Comparison of ENCODE assay signal across 8 mouse cellular contexts in the genomic region with DNA sequence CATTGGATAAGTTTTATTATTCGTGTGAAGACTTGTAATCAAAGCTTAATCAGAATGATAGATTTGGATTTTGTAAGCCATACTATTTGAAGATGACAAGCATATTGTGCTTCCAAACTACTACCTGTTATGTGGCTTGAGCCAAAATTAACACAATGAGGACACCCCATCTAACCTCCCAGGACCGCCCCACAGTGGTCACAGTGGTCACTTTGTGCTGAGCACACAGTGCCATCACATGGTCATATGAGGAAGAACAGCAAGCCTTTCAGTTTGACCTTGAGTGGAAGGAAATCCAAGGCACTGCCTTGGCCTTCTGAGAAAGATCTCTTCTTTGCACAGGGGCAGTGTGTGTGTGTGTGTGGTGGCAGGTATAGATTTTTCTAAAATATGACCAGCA.
DNase-seq lines count a peak whose midpoint lies in the region; ATAC-seq lines count a peak whose summit lies in the region.

No protein-coding gene starts in this region.

- no peak overlapping the region for H3K4me2 ChIP-seq in forebrain, embryonic 11.5 days (ENCODE audit: low read depth, low read length, severe bottlenecking)
- no peak overlapping the region for H3K4me2 ChIP-seq in forebrain, embryonic 16.5 days (ENCODE audit: low read length)
- H3K4me2 ChIP-seq in midbrain, embryonic 11.5 days, result no peak overlapping the region
- no peak overlapping the region for H3K4me2 ChIP-seq in midbrain, embryonic 15.5 days

- no peaks in the 10 kb centered on the region for H3K9me3 ChIP-seq in forebrain, embryonic 11.5 days (ENCODE audit: control insufficient read depth, low read length)
- no peaks in the 10 kb centered on the region for H3K9me3 ChIP-seq in forebrain, embryonic 16.5 days (ENCODE audit: control insufficient read depth, low read length)
- H3K9me3 ChIP-seq in midbrain, embryonic 11.5 days (ENCODE audit: control insufficient read depth, low read length), result no peaks in the 10 kb centered on the region
- no peaks in the 10 kb centered on the region for H3K9me3 ChIP-seq in midbrain, embryonic 15.5 days
- H3K9me3 ChIP-seq in embryonic facial prominence, embryonic 10.5 days, result no peaks in the 10 kb centered on the region

- H3K9ac ChIP-seq in forebrain, embryonic 11.5 days (ENCODE audit: low read length), result no peak overlapping the region
- H3K9ac ChIP-seq in forebrain, embryonic 16.5 days (replicated peaks; ENCODE audit: low read depth, low read length), result no peak overlapping the region
- no peak overlapping the region for H3K9ac ChIP-seq in midbrain, embryonic 11.5 days (ENCODE audit: low read length)
- H3K9ac ChIP-seq in midbrain, embryonic 15.5 days, result no peak overlapping the region

- H3K27me3 ChIP-seq in forebrain, embryonic 11.5 days (ENCODE audit: control insufficient read depth, insufficient read depth, low read length), result no peaks in the 10 kb centered on the region
- no peaks in the 10 kb centered on the region for H3K27me3 ChIP-seq in forebrain, embryonic 16.5 days (replicated peaks; ENCODE audit: control insufficient read depth, insufficient read depth, low read length)
- no peaks in the 10 kb centered on the region for H3K27me3 ChIP-seq in midbrain, embryonic 11.5 days (ENCODE audit: control insufficient read depth, insufficient read depth, low read length)
- no peaks in the 10 kb centered on the region for H3K27me3 ChIP-seq in midbrain, embryonic 15.5 days (replicated peaks)
- H3K27me3 ChIP-seq in embryonic facial prominence, embryonic 10.5 days (replicated peaks; ENCODE audit: low read depth, poor library complexity, severe bottlenecking), result no peaks in the 10 kb centered on the region

- no peak overlapping the region for H3K4me3 ChIP-seq in forebrain, embryonic 11.5 days (ENCODE audit: low read depth, low read length)
- no peak overlapping the region for H3K4me3 ChIP-seq in forebrain, embryonic 16.5 days (replicated peaks; ENCODE audit: low read length)
- H3K4me3 ChIP-seq in midbrain, embryonic 11.5 days (ENCODE audit: low read depth, low read length), result no peak overlapping the region
- H3K4me3 ChIP-seq in midbrain, embryonic 15.5 days, result no peak overlapping the region
- H3K4me3 ChIP-seq in embryonic facial prominence, embryonic 10.5 days, result no peak overlapping the region

- no peaks in the 10 kb centered on the region for H3K36me3 ChIP-seq in forebrain, embryonic 11.5 days (ENCODE audit: control insufficient read depth, insufficient read depth, low read length)
- no peaks in the 10 kb centered on the region for H3K36me3 ChIP-seq in forebrain, embryonic 16.5 days (ENCODE audit: control insufficient read depth, insufficient read depth)
- no peaks in the 10 kb centered on the region for H3K36me3 ChIP-seq in midbrain, embryonic 11.5 days (ENCODE audit: control insufficient read depth, insufficient read depth, low read length)
- no peaks in the 10 kb centered on the region for H3K36me3 ChIP-seq in midbrain, embryonic 15.5 days (replicated peaks)
- no peaks in the 10 kb centered on the region for H3K36me3 ChIP-seq in embryonic facial prominence, embryonic 10.5 days (replicated peaks)

- ATAC-seq in forebrain, embryonic 11.5 days (replicated peaks; ENCODE audit: low FRiP score), result peak; percentile 66; the same call in 1 of the 2 replicates
- ATAC-seq in forebrain, embryonic 16.5 days, result no peak
- peak; percentile 52; the same call in 1 of the 2 replicates for ATAC-seq in midbrain, embryonic 11.5 days (ENCODE audit: low FRiP score)
- no peak for ATAC-seq in midbrain, embryonic 15.5 days (replicated peaks)

- 61% methylated on average over 2 of the region's 2 CpGs for WGBS in forebrain, embryonic 11.5 days
- WGBS in forebrain, embryonic 16.5 days, result 55% methylated on average over 2 of the region's 2 CpGs
- WGBS in midbrain, embryonic 11.5 days, result 57% methylated on average over 2 of the region's 2 CpGs
- 68% methylated on average over 2 of the region's 2 CpGs for WGBS in midbrain, embryonic 15.5 days
- 59% methylated on average over 2 of the region's 2 CpGs for WGBS in embryonic facial prominence, embryonic 10.5 days

- H3K27ac ChIP-seq in forebrain, embryonic 11.5 days (ENCODE audit: low read depth, low read length), result no peak overlapping the region
- no peak overlapping the region for H3K27ac ChIP-seq in forebrain, embryonic 16.5 days (ENCODE audit: low read length)
- H3K27ac ChIP-seq in midbrain, embryonic 11.5 days (ENCODE audit: low read depth, low read length), result no peak overlapping the region
- no peak overlapping the region for H3K27ac ChIP-seq in midbrain, embryonic 15.5 days
- no peak overlapping the region for H3K27ac ChIP-seq in embryonic facial prominence, embryonic 10.5 days (replicated peaks)

- no peaks in the 10 kb centered on the region for H3K4me1 ChIP-seq in forebrain, embryonic 11.5 days (replicated peaks; ENCODE audit: control insufficient read depth, insufficient read depth, low read length)
- no peaks in the 10 kb centered on the region for H3K4me1 ChIP-seq in forebrain, embryonic 16.5 days (replicated peaks; ENCODE audit: control insufficient read depth, insufficient read depth, low read length)
- H3K4me1 ChIP-seq in midbrain, embryonic 11.5 days (ENCODE audit: control insufficient read depth, insufficient read depth, low read length), result no peaks in the 10 kb centered on the region
- no peaks in the 10 kb centered on the region for H3K4me1 ChIP-seq in midbrain, embryonic 15.5 days
- no peaks in the 10 kb centered on the region for H3K4me1 ChIP-seq in embryonic facial prominence, embryonic 10.5 days

- no peak for DNase-seq in forebrain, embryonic 11.5 days (ENCODE audit: low spot score)
- DNase-seq in midbrain, embryonic 11.5 days (ENCODE audit: low spot score, missing footprints), result peak; percentile 82
- DNase-seq in embryonic facial prominence, embryonic 10.5 days (ENCODE audit: low spot score), result peak; percentile 31
- peak; percentile 38 for DNase-seq in lung, postnatal 36 days
- DNase-seq in right cerebral cortex, adult 2 months (ENCODE audit: low spot score in 2 of 2), result no peak
- no peak for DNase-seq in spleen, adult 12 weeks (ENCODE audit: low spot score)

Comparison
In these comparisons a context has a peak if more than half of its experiments do, and no peak if none do; other contexts are left out.
1. ATAC-seq: peak in forebrain, embryonic 11.5 days (single experiment) and midbrain, embryonic 11.5 days (single experiment); none in forebrain, embryonic 16.5 days (single experiment) and midbrain, embryonic 15.5 days (single experiment).
2. DNase-seq: peak in midbrain, embryonic 11.5 days (single experiment), embryonic facial prominence, embryonic 10.5 days (single experiment) and lung, postnatal 36 days (single experiment); none in forebrain, embryonic 11.5 days (single experiment), right cerebral cortex, adult 2 months (0 of 2) and spleen, adult 12 weeks (single experiment).